Mouse (Mus musculus) bone marrow, adult 2 months (tissue): ENCODE measurements around the gene Map2k6.

Experiments
- CTCF ChIP-seq: fragments of 200-500 bp; IDR thresholded peaks from 2 replicates; pipeline ENCODE4 v1.5.1; 2011; ENCODE audit warnings: low read length, control low read depth; ENCODE audit not compliant: control insufficient read depth, insufficient read depth
- POLR2A ChIP-seq: fragments of 200-500 bp; IDR thresholded peaks from 2 replicates; pipeline ENCODE4 v1.6.1; 2011; ENCODE audit warnings: low read depth, mild to moderate bottlenecking, control low read depth, low read length, borderline replicate concordance; ENCODE audit not compliant: control insufficient read depth

GRCm38 (mm10) chr11:110369312-110370019 lies 29.5 kb upstream of the Map2k6 start:
- TF ChIP-seq POLR2A (no peak), CTCF (no peak)
